Mouse (Mus musculus) urinary bladder, postnatal 10 days (tissue): Measurements from ENCODE around the gene Topbp1.

Experiments
- DNase-seq: peaks from one replicate; pipeline ENCODE4 v3.0.0; 2022; ENCODE audit warnings: low spot score

The Topbp1 gene

GRCm38 (mm10) chr9:103304927-103305326 is at the start of gene Topbp1, which contains the start of gene 1300017J02Rik:
Gene Topbp1 (plus strand): TSS chr9:103305215.
Gene 1300017J02Rik (minus strand): TSS chr9:103305082.
- DNase-seq: peak; percentile 76

GRCm38 (mm10) chr9:103265778-103266177 is 39.2 kb upstream of the Topbp1 start:
- DNase-seq: no peak

- no peak for DNase-seq
These were observed 33.9 kb upstream of the Topbp1 start for GRCm38 (mm10) chr9:103271104-103271503.

- no peak for DNase-seq
These were observed 30.2 kb upstream of the Topbp1 start for GRCm38 (mm10) chr9:103274819-103275218.

- no peak for DNase-seq
These were observed 29.3 kb upstream of the Topbp1 start for GRCm38 (mm10) chr9:103275676-103276075.

GRCm38 (mm10) chr9:103276876-103277275 is 28.1 kb upstream of the Topbp1 start:
- DNase-seq: no peak

GRCm38 (mm10) chr9:103286396-103286795 is 18.6 kb upstream of the Topbp1 start:
- no peak for DNase-seq

GRCm38 (mm10) chr9:103286901-103287422 is 18.1 kb upstream of the Topbp1 start:
- no peak for DNase-seq

- DNase-seq: no peak
These were observed 17.1 kb upstream of the Topbp1 start for GRCm38 (mm10) chr9:103287840-103288488.

GRCm38 (mm10) chr9:103288489-103289180 is 16.4 kb upstream of the Topbp1 start:
- DNase-seq: no peak

- DNase-seq: no peak
These were observed 10.5 kb upstream of the Topbp1 start for GRCm38 (mm10) chr9:103294507-103294906.

GRCm38 (mm10) chr9:103301086-103301485 is 3.9 kb upstream of the Topbp1 start:
- DNase-seq: no peak

- DNase-seq: no peak
These were observed 2.8 kb upstream of the Topbp1 start for GRCm38 (mm10) chr9:103302239-103302638.

GRCm38 (mm10) chr9:103302666-103303065 is 2.3 kb upstream of the Topbp1 start:
- DNase-seq: no peak

GRCm38 (mm10) chr9:103305332-103306041 is 472 bp downstream of the Topbp1 start:
- no peak for DNase-seq

- no peak for DNase-seq
These were observed 4.8 kb downstream of the Topbp1 start for GRCm38 (mm10) chr9:103309832-103310231.

- no peak for DNase-seq
These were observed 19.7 kb downstream of the Topbp1 start for GRCm38 (mm10) chr9:103324678-103325077.

- no peak for DNase-seq
These were observed 21.4 kb downstream of the Topbp1 start for GRCm38 (mm10) chr9:103326449-103326848.

- no peak for DNase-seq
These were observed 27.6 kb downstream of the Topbp1 start for GRCm38 (mm10) chr9:103332663-103333062.

GRCm38 (mm10) chr9:103336912-103337311 is 31.9 kb downstream of the Topbp1 start:
- DNase-seq: no peak

- DNase-seq: no peak
These were observed 42.0 kb downstream of the Topbp1 start for GRCm38 (mm10) chr9:103347045-103347444.

- no peak for DNase-seq
These were observed 43.0 kb downstream of the Topbp1 start for GRCm38 (mm10) chr9:103347996-103348490.
